Mouse (Mus musculus): ENCODE results near the gene Ubr4. TPM values are rescaled to one million over a fixed set of nuclear protein-coding genes. Genes with fewer than 3 reads are reported as not detected.

Ubr4 gene
- polyA plus RNA-seq, 1 experiment from 2014 or later, result 100 TPM

GRCm38 (mm10) chr4:139503919-139504318 lies 151.5 kb downstream of the Ubr4 start:
- Histone ChIP-seq H3K36me3 (ENCODE audit: control insufficient read depth, insufficient read depth, low read length) (no peaks in the 10 kb centered on the region), H3K9me3 (ENCODE audit: control insufficient read depth, low read length) (no peaks in the 10 kb centered on the region), H3K4me3 (ENCODE audit: low read depth, low read length) (no peak overlapping the region), H3K27ac (ENCODE audit: low read depth, low read length) (no peak overlapping the region), H3K4me2 (ENCODE audit: low read depth, low read length, severe bottlenecking) (no peak overlapping the region), H3K4me1 (replicated peaks; ENCODE audit: control insufficient read depth, insufficient read depth, low read length) (no peaks in the 10 kb centered on the region), H3K27me3 (ENCODE audit: control insufficient read depth, insufficient read depth, low read length) (no peaks in the 10 kb centered on the region), H3K9ac (ENCODE audit: low read length) (no peak overlapping the region)
- DNase-seq (ENCODE audit: low spot score), result no peak
- 83% methylated on average over 8 of the region's 8 CpGs for WGBS
- ATAC-seq (replicated peaks; ENCODE audit: low FRiP score), result no peak

DNA sequence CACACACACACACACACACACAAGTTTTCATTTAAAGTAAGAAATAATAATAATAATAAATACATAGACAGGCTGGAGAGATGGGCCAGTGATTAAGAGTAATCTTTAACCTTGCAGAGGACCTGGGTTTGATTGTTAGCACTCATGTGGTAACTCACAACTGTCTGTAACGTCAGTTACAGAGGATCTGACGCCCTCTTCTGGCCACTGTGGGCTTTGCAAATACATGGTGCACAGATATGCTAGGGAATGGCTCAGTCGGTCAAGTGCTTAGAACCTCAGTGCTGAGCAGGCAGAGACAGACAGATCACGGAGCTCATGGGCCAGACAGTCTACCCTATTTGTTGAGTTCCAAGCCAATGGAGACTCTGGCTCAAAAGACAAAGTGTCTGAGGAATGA lies 153.3 kb downstream of the Ubr4 start:
- ATAC-seq (replicated peaks; ENCODE audit: low FRiP score), result no peak
- no peak for DNase-seq (ENCODE audit: low spot score)
- Histone ChIP-seq H3K4me3 (ENCODE audit: low read depth, low read length) (no peak overlapping the region), H3K9ac (ENCODE audit: low read length) (no peak overlapping the region), H3K27ac (ENCODE audit: low read depth, low read length) (no peak overlapping the region), H3K9me3 (ENCODE audit: control insufficient read depth, low read length) (no peaks in the 10 kb centered on the region), H3K27me3 (ENCODE audit: control insufficient read depth, insufficient read depth, low read length) (no peaks in the 10 kb centered on the region), H3K36me3 (ENCODE audit: control insufficient read depth, insufficient read depth, low read length) (no peaks in the 10 kb centered on the region), H3K4me1 (replicated peaks; ENCODE audit: control insufficient read depth, insufficient read depth, low read length) (no peaks in the 10 kb centered on the region), H3K4me2 (ENCODE audit: low read depth, low read length, severe bottlenecking) (no peak overlapping the region)
- WGBS, result 75% methylated on average over 4 of the region's 4 CpGs

DNA sequence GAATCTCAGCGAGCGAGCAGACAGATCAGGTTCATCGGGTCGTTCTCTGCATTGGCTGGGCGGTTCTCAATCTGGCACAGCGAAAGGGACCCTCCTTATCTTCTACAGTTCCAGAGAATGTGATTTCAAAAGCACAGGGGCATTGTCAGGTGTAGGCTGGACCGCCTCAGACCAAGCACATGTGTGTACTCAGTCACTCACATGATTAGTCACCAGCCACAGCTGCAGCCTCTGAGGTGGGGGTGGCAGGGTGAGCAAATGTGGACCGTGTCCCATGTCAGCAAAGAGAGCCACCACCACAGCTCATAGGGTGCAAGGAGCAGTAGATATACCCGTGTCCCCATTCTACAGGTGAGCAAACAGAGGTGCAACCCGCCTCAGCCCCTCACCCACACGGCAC lies 154.3 kb downstream of the Ubr4 start:
- no peaks in the 10 kb centered on the region for H3K4me1 ChIP-seq (replicated peaks; ENCODE audit: control insufficient read depth, insufficient read depth, low read length)
- no peaks in the 10 kb centered on the region for H3K36me3 ChIP-seq (ENCODE audit: control insufficient read depth, insufficient read depth, low read length)
- no peak overlapping the region for H3K9ac ChIP-seq (ENCODE audit: low read length)
- H3K27ac ChIP-seq (ENCODE audit: low read depth, low read length), result no peak overlapping the region
- H3K27me3 ChIP-seq (ENCODE audit: control insufficient read depth, insufficient read depth, low read length), result no peaks in the 10 kb centered on the region
- no peaks in the 10 kb centered on the region for H3K9me3 ChIP-seq (ENCODE audit: control insufficient read depth, low read length)
- ATAC-seq (replicated peaks; ENCODE audit: low FRiP score) (no peak), DNase-seq (ENCODE audit: low spot score) (no peak)
- no peak overlapping the region for H3K4me3 ChIP-seq (ENCODE audit: low read depth, low read length)
- 94% methylated on average over 11 of the region's 11 CpGs for WGBS
- no peak overlapping the region for H3K4me2 ChIP-seq (ENCODE audit: low read depth, low read length, severe bottlenecking)

GRCm38 (mm10) chr4:139509069-139509468 lies 156.7 kb downstream of the Ubr4 start:
- no peaks in the 10 kb centered on the region for H3K36me3 ChIP-seq (ENCODE audit: control insufficient read depth, insufficient read depth, low read length)
- no peaks in the 10 kb centered on the region for H3K9me3 ChIP-seq (ENCODE audit: control insufficient read depth, low read length)
- no peak overlapping the region for H3K4me2 ChIP-seq (ENCODE audit: low read depth, low read length, severe bottlenecking)
- ATAC-seq (replicated peaks; ENCODE audit: low FRiP score) (no peak), DNase-seq (ENCODE audit: low spot score) (no peak)
- no peaks in the 10 kb centered on the region for H3K27me3 ChIP-seq (ENCODE audit: control insufficient read depth, insufficient read depth, low read length)
- H3K4me1 ChIP-seq (replicated peaks; ENCODE audit: control insufficient read depth, insufficient read depth, low read length), result no peaks in the 10 kb centered on the region
- H3K27ac ChIP-seq (ENCODE audit: low read depth, low read length), result no peak overlapping the region
- 79% methylated on average over 2 of the region's 2 CpGs for WGBS
- no peak overlapping the region for H3K4me3 ChIP-seq (ENCODE audit: low read depth, low read length)
- H3K9ac ChIP-seq (ENCODE audit: low read length), result no peak overlapping the region

- no peaks in the 10 kb centered on the region for H3K9me3 ChIP-seq (ENCODE audit: control insufficient read depth, low read length)
- DNase-seq (ENCODE audit: low spot score), result no peak
- no peaks in the 10 kb centered on the region for H3K27me3 ChIP-seq (ENCODE audit: control insufficient read depth, insufficient read depth, low read length)
- H3K4me1 ChIP-seq (replicated peaks; ENCODE audit: control insufficient read depth, insufficient read depth, low read length), result no peaks in the 10 kb centered on the region
- WGBS, result 86% methylated on average over 2 of the region's 2 CpGs
- no peak overlapping the region for H3K4me3 ChIP-seq (ENCODE audit: low read depth, low read length)
- no peaks in the 10 kb centered on the region for H3K36me3 ChIP-seq (ENCODE audit: control insufficient read depth, insufficient read depth, low read length)
- no peak overlapping the region for H3K4me2 ChIP-seq (ENCODE audit: low read depth, low read length, severe bottlenecking)
- no peak for ATAC-seq (replicated peaks; ENCODE audit: low FRiP score)
- H3K9ac ChIP-seq (ENCODE audit: low read length), result no peak overlapping the region
- no peak overlapping the region for H3K27ac ChIP-seq (ENCODE audit: low read depth, low read length)
Measured at GRCm38 (mm10) chr4:139511557-139511956, 159.1 kb downstream of the Ubr4 start.

DNA sequence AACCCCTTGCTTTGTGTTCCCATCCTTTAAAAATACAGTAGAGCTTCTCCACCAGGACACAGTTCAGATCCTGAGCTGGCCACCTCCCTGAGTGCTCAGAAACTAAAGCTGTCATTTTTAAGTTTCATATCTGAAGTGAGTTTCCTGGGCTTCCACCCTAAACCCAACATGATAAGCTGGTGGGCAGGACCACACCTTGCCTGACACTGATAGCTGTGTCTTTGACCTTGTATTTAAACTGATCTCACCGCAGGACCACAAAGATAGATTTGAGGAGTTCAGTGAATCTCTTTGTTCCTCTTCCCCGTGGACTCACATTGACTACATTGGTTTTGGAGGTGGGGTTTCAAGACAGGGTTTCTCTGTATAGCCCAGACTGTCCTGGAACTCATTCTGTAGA lies 160.6 kb downstream of the Ubr4 start:
- no peak overlapping the region for H3K9ac ChIP-seq (ENCODE audit: low read length)
- H3K4me2 ChIP-seq (ENCODE audit: low read depth, low read length, severe bottlenecking), result no peak overlapping the region
- WGBS, result 87% methylated on average over 2 of the region's 2 CpGs

GRCm38 (mm10) chr4:139519221-139519620 lies 166.8 kb downstream of the Ubr4 start:
- no peak overlapping the region for H3K4me2 ChIP-seq (ENCODE audit: low read depth, low read length, severe bottlenecking)
- no peaks in the 10 kb centered on the region for H3K4me1 ChIP-seq (replicated peaks; ENCODE audit: control insufficient read depth, insufficient read depth, low read length)
- H3K27me3 ChIP-seq (ENCODE audit: control insufficient read depth, insufficient read depth, low read length), result no peaks in the 10 kb centered on the region
- H3K9me3 ChIP-seq (ENCODE audit: control insufficient read depth, low read length), result no peaks in the 10 kb centered on the region
- H3K4me3 ChIP-seq (ENCODE audit: low read depth, low read length), result no peak overlapping the region
- no peak overlapping the region for H3K9ac ChIP-seq (ENCODE audit: low read length)
- DNase-seq (ENCODE audit: low spot score), result no peak
- ATAC-seq (replicated peaks; ENCODE audit: low FRiP score), result no peak
- no peaks in the 10 kb centered on the region for H3K36me3 ChIP-seq (ENCODE audit: control insufficient read depth, insufficient read depth, low read length)
- H3K27ac ChIP-seq (ENCODE audit: low read depth, low read length), result no peak overlapping the region
- WGBS, result 84% methylated on average over 6 of the region's 6 CpGs

More for the DNA sequence above, 160.6 kb downstream of the Ubr4 start:
- Histone ChIP-seq H3K9me3 (ENCODE audit: control insufficient read depth, low read length) (no peaks in the 10 kb centered on the region), H3K27ac (ENCODE audit: low read depth, low read length) (no peak overlapping the region), H3K27me3 (ENCODE audit: control insufficient read depth, insufficient read depth, low read length) (no peaks in the 10 kb centered on the region), H3K4me1 (replicated peaks; ENCODE audit: control insufficient read depth, insufficient read depth, low read length) (no peaks in the 10 kb centered on the region), H3K4me3 (ENCODE audit: low read depth, low read length) (no peak overlapping the region), H3K36me3 (ENCODE audit: control insufficient read depth, insufficient read depth, low read length) (no peaks in the 10 kb centered on the region)
- no peak for DNase-seq (ENCODE audit: low spot score)
- no peak for ATAC-seq (replicated peaks; ENCODE audit: low FRiP score)

GRCm38 (mm10) chr4:139521926-139522325 lies 169.5 kb downstream of the Ubr4 start:
- H3K9ac ChIP-seq (ENCODE audit: low read length), result no peak overlapping the region
- no peaks in the 10 kb centered on the region for H3K4me1 ChIP-seq (replicated peaks; ENCODE audit: control insufficient read depth, insufficient read depth, low read length)
- H3K4me2 ChIP-seq (ENCODE audit: low read depth, low read length, severe bottlenecking), result no peak overlapping the region
- no peaks in the 10 kb centered on the region for H3K36me3 ChIP-seq (ENCODE audit: control insufficient read depth, insufficient read depth, low read length)
- DNase-seq (ENCODE audit: low spot score), result no peak
- 93% methylated on average over 10 of the region's 10 CpGs for WGBS
- ATAC-seq (replicated peaks; ENCODE audit: low FRiP score), result no peak
- no peak overlapping the region for H3K27ac ChIP-seq (ENCODE audit: low read depth, low read length)
- H3K4me3 ChIP-seq (ENCODE audit: low read depth, low read length), result no peak overlapping the region
- H3K9me3 ChIP-seq (ENCODE audit: control insufficient read depth, low read length), result no peaks in the 10 kb centered on the region
- H3K27me3 ChIP-seq (ENCODE audit: control insufficient read depth, insufficient read depth, low read length), result no peaks in the 10 kb centered on the region

DNA sequence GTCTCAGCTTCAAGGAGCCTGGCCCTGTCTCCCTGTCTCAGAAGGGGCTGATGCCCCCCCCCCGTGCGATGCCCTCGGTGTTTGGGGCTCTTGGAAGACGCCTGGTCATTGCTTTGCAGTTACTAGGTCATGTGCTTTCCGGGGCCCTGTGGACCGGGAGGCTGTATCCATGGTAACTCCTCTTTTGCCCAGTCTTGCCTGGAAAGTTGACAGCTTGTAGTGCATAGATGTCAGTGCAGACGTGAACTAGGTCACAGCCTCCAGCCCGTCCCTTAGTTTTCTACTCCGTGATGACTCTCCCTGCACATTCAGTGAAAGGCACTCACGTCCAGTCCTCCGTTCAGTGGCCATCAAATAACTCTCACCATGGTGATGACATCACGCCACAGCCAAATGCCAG lies 174.1 kb downstream of the Ubr4 start:
- DNase-seq (ENCODE audit: low spot score) (no peak), ATAC-seq (replicated peaks; ENCODE audit: low FRiP score) (no peak)
- no peaks in the 10 kb centered on the region for H3K4me1 ChIP-seq (replicated peaks; ENCODE audit: control insufficient read depth, insufficient read depth, low read length)
- H3K27me3 ChIP-seq (ENCODE audit: control insufficient read depth, insufficient read depth, low read length), result no peaks in the 10 kb centered on the region
- no peaks in the 10 kb centered on the region for H3K36me3 ChIP-seq (ENCODE audit: control insufficient read depth, insufficient read depth, low read length)
- no peak overlapping the region for H3K9ac ChIP-seq (ENCODE audit: low read length)
- H3K9me3 ChIP-seq (ENCODE audit: control insufficient read depth, low read length), result no peaks in the 10 kb centered on the region
- no peak overlapping the region for H3K27ac ChIP-seq (ENCODE audit: low read depth, low read length)
- H3K4me3 ChIP-seq (ENCODE audit: low read depth, low read length), result no peak overlapping the region
- 73% methylated on average over 12 of the region's 12 CpGs for WGBS
- H3K4me2 ChIP-seq (ENCODE audit: low read depth, low read length, severe bottlenecking), result no peak overlapping the region
